Mouse (Mus musculus): ENCODE measurements at regions not wholly inside any gene's neighbourhood (a gene's known extent, or its start where the extent isn't known, plus 50 kb on each side); places are given as distances from the start of the nearest gene placed in this dataset.

GRCm38 (mm10) chr3:52158788-52159260 is 53.9 kb upstream of the Maml3 start:
- DNase-seq (ENCODE audit: low spot score in 2 of 2): no peak

- no peak for DNase-seq (ENCODE audit: low spot score in 2 of 2)
These were observed 56.8 kb upstream of the Maml3 start for GRCm38 (mm10) chr3:52161688-52162087.

GRCm38 (mm10) chr3:52163990-52164389 is 59.1 kb upstream of the Maml3 start:
- no peak for DNase-seq (ENCODE audit: low spot score in 2 of 2)

GRCm38 (mm10) chr3:52167420-52167819 is 62.5 kb upstream of the Maml3 start:
- DNase-seq (ENCODE audit: low spot score in 2 of 2): no peak

GRCm38 (mm10) chr3:52170847-52171246 is 66.0 kb upstream of the Maml3 start:
- DNase-seq (ENCODE audit: low spot score in 2 of 2): no peak

- DNase-seq (ENCODE audit: low spot score in 2 of 2): no peak
These were observed 66.4 kb upstream of the Maml3 start for GRCm38 (mm10) chr3:52171303-52171702.

GRCm38 (mm10) chr3:52173490-52173889 is 68.6 kb upstream of the Maml3 start:
- DNase-seq (ENCODE audit: low spot score in 2 of 2): no peak

GRCm38 (mm10) chr3:52176108-52176507 is 71.2 kb upstream of the Maml3 start:
- no peak for DNase-seq (ENCODE audit: low spot score in 2 of 2)

GRCm38 (mm10) chr3:52178851-52179250 is 74.0 kb upstream of the Maml3 start:
- DNase-seq (ENCODE audit: low spot score in 2 of 2): no peak

GRCm38 (mm10) chr3:52179686-52180085 is 74.8 kb upstream of the Maml3 start:
- no peak for DNase-seq (ENCODE audit: low spot score in 2 of 2)

- DNase-seq (ENCODE audit: low spot score in 2 of 2): no peak
These were observed 75.4 kb upstream of the Maml3 start for GRCm38 (mm10) chr3:52180306-52180705.

GRCm38 (mm10) chr3:52180785-52181184 is 75.9 kb upstream of the Maml3 start:
- DNase-seq (ENCODE audit: low spot score in 2 of 2): peak in 1 of 2 experiments; percentile 25

GRCm38 (mm10) chr3:52181326-52182101 is 76.6 kb upstream of the Maml3 start:
- no peak for DNase-seq (ENCODE audit: low spot score in 2 of 2)

- DNase-seq (ENCODE audit: low spot score in 2 of 2): peak in 1 of 2 experiments; percentile 39
These were observed 79.4 kb upstream of the Maml3 start for GRCm38 (mm10) chr3:52184241-52184640.

- no peak for DNase-seq (ENCODE audit: low spot score in 2 of 2)
These were observed 80.5 kb upstream of the Maml3 start for GRCm38 (mm10) chr3:52185351-52185750.

GRCm38 (mm10) chr3:52187401-52187801 is 80.7 kb upstream of the Foxo1 start:
- no peak for DNase-seq (ENCODE audit: low spot score in 2 of 2)

GRCm38 (mm10) chr3:52188303-52188702 is 79.8 kb upstream of the Foxo1 start:
- no peak for DNase-seq (ENCODE audit: low spot score in 2 of 2)

GRCm38 (mm10) chr3:52189016-52189415 is 79.1 kb upstream of the Foxo1 start:
- no peak for DNase-seq (ENCODE audit: low spot score in 2 of 2)

GRCm38 (mm10) chr3:52190021-52190420 is 78.1 kb upstream of the Foxo1 start:
- no peak for DNase-seq (ENCODE audit: low spot score in 2 of 2)

GRCm38 (mm10) chr3:52193026-52193425 is 75.1 kb upstream of the Foxo1 start:
- no peak for DNase-seq (ENCODE audit: low spot score in 2 of 2)

- no peak for DNase-seq (ENCODE audit: low spot score in 2 of 2)
These were observed 73.9 kb upstream of the Foxo1 start for GRCm38 (mm10) chr3:52194216-52194615.

- no peak for DNase-seq (ENCODE audit: low spot score in 2 of 2)
These were observed 72.7 kb upstream of the Foxo1 start for GRCm38 (mm10) chr3:52195486-52195885.

- peak; percentile 58 to 88 for DNase-seq (ENCODE audit: low spot score in 2 of 2)
These were observed 71.8 kb upstream of the Foxo1 start for GRCm38 (mm10) chr3:52196047-52196935.
